Mouse (Mus musculus) ES-Bruce4 (cell line): ENCODE measurements around the gene Ift122.

Source experiments
- CTCF ChIP-seq: IDR thresholded peaks from one replicate; pipeline ENCODE4 v1.8.1; 2011; ENCODE audit warnings: low read depth, low read length
- EP300 ChIP-seq: IDR thresholded peaks from 2 replicates; pipeline ENCODE4 v1.6.1; 2011; ENCODE audit warnings: low read depth, low read length; ENCODE audit not compliant: insufficient read depth
- POLR2A ChIP-seq: IDR thresholded peaks from one replicate; pipeline ENCODE4 v1.8.1; 2011; ENCODE audit warnings: low read length; ENCODE audit not compliant: insufficient read depth

- no peak for TF ChIP-seq CTCF
- TF ChIP-seq EP300: no peak
- no peak for TF ChIP-seq POLR2A
Observed at GRCm38 (mm10) chr6:115905568-115905967, 52.3 kb downstream of the Ift122 start.
